Mouse (Mus musculus) intestine, embryonic 16.5 days (tissue): ENCODE results near the gene Olfr588-ps1. TPM values are rescaled to one million over a fixed set of nuclear protein-coding genes. Genes with fewer than 3 reads are reported as not detected.

Experiments
- polyA plus RNA-seq: library from polyadenylated mRNA; unstranded; fragments of >200 nt; fragmentation: Nextera tagmentation; extraction: Ambion mirVana; gene quantifications from 2 replicates; pipeline ENCODE4 v1.2.1, GENCODE M21; 2015

Gene Olfr588-ps1
- polyA plus RNA-seq, 1 experiment from 2014 or later: not detected

Other genes with a start within 250 kb of the Olfr588-ps1 start
- gene Olfr569, start 250.0 kb upstream of the Olfr588-ps1 start, polyA plus RNA-seq: not detected in 2 replicates
- not detected in 2 replicates for gene Olfr570, start 246.3 kb upstream of the Olfr588-ps1 start, polyA plus RNA-seq
- not detected in 2 replicates for gene Olfr571, start 223.3 kb upstream of the Olfr588-ps1 start, polyA plus RNA-seq
- not detected in 2 replicates for gene Olfr572, start 216.5 kb upstream of the Olfr588-ps1 start, polyA plus RNA-seq
- not detected in 2 replicates for gene Olfr573-ps1, start 198.3 kb upstream of the Olfr588-ps1 start, polyA plus RNA-seq
- not detected in 2 replicates for gene Olfr574, start 192.4 kb upstream of the Olfr588-ps1 start, polyA plus RNA-seq
- gene Olfr575, start 182.1 kb upstream of the Olfr588-ps1 start, polyA plus RNA-seq: not detected in 2 replicates
- gene Olfr576, start 178.2 kb upstream of the Olfr588-ps1 start, polyA plus RNA-seq: not detected in 2 replicates
- not detected in 2 replicates for gene Olfr577, start 164.9 kb upstream of the Olfr588-ps1 start, polyA plus RNA-seq
- gene Olfr578, start 151.6 kb upstream of the Olfr588-ps1 start, polyA plus RNA-seq: not detected in 2 replicates
- not detected in 2 replicates for gene Olfr582, start 102.9 kb upstream of the Olfr588-ps1 start, polyA plus RNA-seq
- not detected in 2 replicates for gene Olfr583, start 89.6 kb upstream of the Olfr588-ps1 start, polyA plus RNA-seq
- not detected in 2 replicates for gene Olfr584, start 59.0 kb upstream of the Olfr588-ps1 start, polyA plus RNA-seq
- gene Olfr585, start 43.2 kb upstream of the Olfr588-ps1 start, polyA plus RNA-seq: not detected in 2 replicates
- not detected in 2 replicates for gene Olfr586, start 15.2 kb upstream of the Olfr588-ps1 start, polyA plus RNA-seq
- gene Olfr589, start 15.5 kb downstream of the Olfr588-ps1 start, polyA plus RNA-seq: not detected in 2 replicates
- not detected in 2 replicates for gene Olfr591, start 37.5 kb downstream of the Olfr588-ps1 start, polyA plus RNA-seq
- gene Olfr592, start 43.9 kb downstream of the Olfr588-ps1 start, polyA plus RNA-seq: not detected in 2 replicates
- gene Olfr593, start 71.0 kb downstream of the Olfr588-ps1 start, polyA plus RNA-seq: not detected in 2 replicates
- not detected in 2 replicates for gene Olfr594, start 76.1 kb downstream of the Olfr588-ps1 start, polyA plus RNA-seq
- gene Usp17ld, start 111.6 kb downstream of the Olfr588-ps1 start, polyA plus RNA-seq: not detected in 2 replicates
- gene Olfr596, start 164.8 kb downstream of the Olfr588-ps1 start, polyA plus RNA-seq: not detected in 2 replicates
- not detected in 2 replicates for gene Olfr597, start 175.4 kb downstream of the Olfr588-ps1 start, polyA plus RNA-seq
- not detected in 2 replicates for gene Olfr598, start 182.7 kb downstream of the Olfr588-ps1 start, polyA plus RNA-seq
- not detected in 2 replicates for gene Olfr599, start 195.0 kb downstream of the Olfr588-ps1 start, polyA plus RNA-seq
- not detected in 2 replicates for gene Olfr600, start 208.8 kb downstream of the Olfr588-ps1 start, polyA plus RNA-seq
- not detected in 2 replicates for gene Olfr601, start 221.8 kb downstream of the Olfr588-ps1 start, polyA plus RNA-seq
- not detected in 2 replicates for gene Olfr603, start 245.3 kb downstream of the Olfr588-ps1 start, polyA plus RNA-seq